Mouse (Mus musculus) limb, embryonic 12.5 days (tissue): ENCODE measurements around the gene Csrnp3. TPM values are rescaled to one million over a fixed set of nuclear protein-coding genes. Genes with fewer than 3 reads are reported as not detected.

Source experiments
- ATAC-seq: fragments of 200-750 bp; cut with Nextera tagmentation; 2 replicates; pipeline ENCODE4 v1.8.0; 2017; ENCODE audit warnings: low read depth, moderate TSS enrichment; ENCODE audit not compliant: insufficient number of reproducible peaks, insufficient read depth, low FRiP score, low TSS enrichment
- H3K27ac ChIP-seq: fragments of 300-500 bp; sonication (generic); 2 replicates; pipeline ENCODE4 v1.5.1; 2016; ENCODE audit warnings: mild to moderate bottlenecking, moderate library complexity
- H3K27me3 ChIP-seq: fragments of 300-500 bp; sonication (generic); 2 replicates; pipeline ENCODE4 v1.6.1; 2016; ENCODE audit warnings: mild to moderate bottlenecking, moderate library complexity
- H3K36me3 ChIP-seq: fragments of 300-500 bp; sonication (generic); 2 replicates; pipeline ENCODE4 v1.6.1; 2016; ENCODE audit warnings: mild to moderate bottlenecking, moderate library complexity
- H3K4me1 ChIP-seq: fragments of 300-500 bp; sonication (generic); replicated peaks from 2 replicates; pipeline ENCODE4 v1.6.1; 2016
- H3K4me2 ChIP-seq: fragments of 300-500 bp; sonication (generic); 2 replicates; pipeline ENCODE4 v1.6.1; 2016; ENCODE audit warnings: mild to moderate bottlenecking, moderate library complexity
- H3K4me3 ChIP-seq: fragments of 300-500 bp; sonication (generic); replicated peaks from 2 replicates; pipeline ENCODE4 v1.5.1; 2016; ENCODE audit warnings: mild to moderate bottlenecking
- H3K9ac ChIP-seq: fragments of 300-500 bp; sonication (generic); replicated peaks from 2 replicates; pipeline ENCODE4 v1.6.1; 2016; ENCODE audit warnings: mild to moderate bottlenecking, moderate library complexity
- H3K9me3 ChIP-seq: fragments of 300-500 bp; sonication (generic); 2 replicates; pipeline ENCODE4 v1.6.1; 2016; ENCODE audit warnings: mild to moderate bottlenecking, moderate library complexity
- WGBS: fragments of 180-500 bp; shearing (Covaris S2); methylation state at CpG from one replicate; pipeline ENCODE4 v1.1.7; 2016; 5-methylcytosine and 5-hydroxymethylcytosine counted together
- polyA plus RNA-seq: library from polyadenylated mRNA; unstranded; fragments of >200 nt; fragmentation: Nextera tagmentation; extraction: Ambion mirVana; gene quantifications from 2 replicates; pipeline ENCODE4 v1.2.1, GENCODE M21; 2016

The Csrnp3 gene
- polyA plus RNA-seq, 1 experiment from 2014 or later: 12.1 TPM

- H3K9ac ChIP-seq: no peak overlapping the region
- H3K27ac ChIP-seq: no peak overlapping the region
- H3K4me3 ChIP-seq: no peak overlapping the region
- H3K36me3 ChIP-seq: peaks cover 26% of the 10 kb centered on the region
- no peaks in the 10 kb centered on the region for H3K27me3 ChIP-seq
- WGBS: 87% methylated on average over 9 of the region's 9 CpGs
- H3K9me3 ChIP-seq: no peaks in the 10 kb centered on the region
- H3K4me2 ChIP-seq: no peak overlapping the region
- no peaks in the 10 kb centered on the region for H3K4me1 ChIP-seq
- no peak for ATAC-seq
These were observed 177.9 kb downstream of the Csrnp3 start for GRCm38 (mm10) chr2:66023419-66023818.

GRCm38 (mm10) chr2:66024837-66025236 is 179.3 kb downstream of the Csrnp3 start:
- H3K9ac ChIP-seq: no peak overlapping the region
- no peak overlapping the region for H3K27ac ChIP-seq
- WGBS: 82% methylated on average over 6 of the region's 6 CpGs
- H3K4me1 ChIP-seq: no peaks in the 10 kb centered on the region
- H3K9me3 ChIP-seq: no peaks in the 10 kb centered on the region
- H3K27me3 ChIP-seq: no peaks in the 10 kb centered on the region
- no peak overlapping the region for H3K4me2 ChIP-seq
- H3K36me3 ChIP-seq: peaks cover 18% of the 10 kb centered on the region
- no peak overlapping the region for H3K4me3 ChIP-seq
- ATAC-seq: no peak

GRCm38 (mm10) chr2:66028812-66029211 is 183.2 kb downstream of the Csrnp3 start:
- Histone ChIP-seq H3K4me1 (no peaks in the 10 kb centered on the region), H3K36me3 (no peaks in the 10 kb centered on the region; the same call in 1 of the 2 replicates), H3K4me3 (no peak overlapping the region), H3K9ac (no peak overlapping the region), H3K27ac (no peak overlapping the region), H3K9me3 (no peaks in the 10 kb centered on the region), H3K27me3 (no peaks in the 10 kb centered on the region), H3K4me2 (no peak overlapping the region)
- no peak for ATAC-seq
- WGBS: 76% methylated on average over 5 of the region's 5 CpGs

GRCm38 (mm10) chr2:66034907-66035679 is 189.5 kb downstream of the Csrnp3 start:
- no peaks in the 10 kb centered on the region for H3K4me1 ChIP-seq
- no peak overlapping the region for H3K9ac ChIP-seq
- ATAC-seq: no peak
- H3K36me3 ChIP-seq: no peaks in the 10 kb centered on the region
- no peak overlapping the region for H3K4me3 ChIP-seq
- no peak overlapping the region for H3K4me2 ChIP-seq
- H3K27me3 ChIP-seq: no peaks in the 10 kb centered on the region
- 85% methylated on average over 9 of the region's 9 CpGs for WGBS
- H3K27ac ChIP-seq: no peak overlapping the region
- no peaks in the 10 kb centered on the region for H3K9me3 ChIP-seq

GRCm38 (mm10) chr2:66040611-66041010 is 195.0 kb downstream of the Csrnp3 start:
- no peak overlapping the region for H3K4me2 ChIP-seq
- H3K4me1 ChIP-seq: peaks cover 4% of the 10 kb centered on the region
- H3K9me3 ChIP-seq: no peaks in the 10 kb centered on the region
- H3K9ac ChIP-seq: no peak overlapping the region
- no peak for ATAC-seq
- H3K36me3 ChIP-seq: no peaks in the 10 kb centered on the region
- H3K4me3 ChIP-seq: no peak overlapping the region
- H3K27me3 ChIP-seq: no peaks in the 10 kb centered on the region
- no peak overlapping the region for H3K27ac ChIP-seq

GRCm38 (mm10) chr2:66041203-66041916 is 195.8 kb downstream of the Csrnp3 start:
- no peak overlapping the region for H3K27ac ChIP-seq
- no peak overlapping the region for H3K4me3 ChIP-seq
- WGBS: 86% methylated on average over 21 of the region's 21 CpGs
- H3K27me3 ChIP-seq: no peaks in the 10 kb centered on the region
- no peak overlapping the region for H3K9ac ChIP-seq
- no peaks in the 10 kb centered on the region for H3K36me3 ChIP-seq
- no peak for ATAC-seq
- peaks cover 4% of the 10 kb centered on the region for H3K4me1 ChIP-seq
- H3K9me3 ChIP-seq: no peaks in the 10 kb centered on the region
- H3K4me2 ChIP-seq: no peak overlapping the region

GRCm38 (mm10) chr2:66041917-66042419 is 196.4 kb downstream of the Csrnp3 start:
- Histone ChIP-seq H3K4me3 (no peak overlapping the region), H3K9ac (no peak overlapping the region), H3K27me3 (no peaks in the 10 kb centered on the region), H3K36me3 (no peaks in the 10 kb centered on the region), H3K9me3 (no peaks in the 10 kb centered on the region), H3K4me2 (no peak overlapping the region), H3K27ac (peak overlapping the region; percentile 50; the same call in 1 of the 2 replicates), H3K4me1 (peaks cover 4% of the 10 kb centered on the region)
- peak; percentile 82; the same call in 1 of the 2 replicates for ATAC-seq
- whole genome bisulfite sequencing: 64% methylated on average over 9 of the region's 9 CpGs

- H3K4me2 ChIP-seq: no peak overlapping the region
- ATAC-seq: no peak
- no peak overlapping the region for H3K27ac ChIP-seq
- no peaks in the 10 kb centered on the region for H3K27me3 ChIP-seq
- H3K4me3 ChIP-seq: no peak overlapping the region
- H3K4me1 ChIP-seq: peaks cover 4% of the 10 kb centered on the region
- H3K9ac ChIP-seq: no peak overlapping the region
- no peaks in the 10 kb centered on the region for H3K9me3 ChIP-seq
- H3K36me3 ChIP-seq: no peaks in the 10 kb centered on the region
- WGBS: 66% methylated on average over 17 of the region's 17 CpGs
These were observed 198.2 kb downstream of the Csrnp3 start for GRCm38 (mm10) chr2:66043441-66044404.

- 92% methylated on average over 12 of the region's 12 CpGs for WGBS
- Histone ChIP-seq H3K4me1 (peaks cover 4% of the 10 kb centered on the region), H3K27me3 (no peaks in the 10 kb centered on the region), H3K4me2 (no peak overlapping the region), H3K9me3 (no peaks in the 10 kb centered on the region), H3K36me3 (no peaks in the 10 kb centered on the region), H3K9ac (no peak overlapping the region), H3K4me3 (no peak overlapping the region), H3K27ac (no peak overlapping the region)
- ATAC-seq: no peak
These were observed 199.0 kb downstream of the Csrnp3 start for GRCm38 (mm10) chr2:66044405-66045089.

- no peak for ATAC-seq
- no peak overlapping the region for H3K9ac ChIP-seq
- no peaks in the 10 kb centered on the region for H3K4me1 ChIP-seq
- no peak overlapping the region for H3K4me3 ChIP-seq
- no peak overlapping the region for H3K4me2 ChIP-seq
- no peaks in the 10 kb centered on the region for H3K9me3 ChIP-seq
- no peak overlapping the region for H3K27ac ChIP-seq
- H3K36me3 ChIP-seq: no peaks in the 10 kb centered on the region
- 87% methylated on average over 10 of the region's 10 CpGs for WGBS
- no peaks in the 10 kb centered on the region for H3K27me3 ChIP-seq
These were observed 217.7 kb downstream of the Csrnp3 start for GRCm38 (mm10) chr2:66063291-66063690.
